Mouse (Mus musculus) cerebellum, postnatal 4 days (tissue): ENCODE measurements around the gene Plekhn1.

Experiments
- DNase-seq, 2 experiments: peaks; one replicate each; pipeline ENCODE4 v3.0.0; 2022; ENCODE audit warnings: low spot score in 2 of 2, mixed read lengths in 1 of 2

Gene Plekhn1

DNA sequence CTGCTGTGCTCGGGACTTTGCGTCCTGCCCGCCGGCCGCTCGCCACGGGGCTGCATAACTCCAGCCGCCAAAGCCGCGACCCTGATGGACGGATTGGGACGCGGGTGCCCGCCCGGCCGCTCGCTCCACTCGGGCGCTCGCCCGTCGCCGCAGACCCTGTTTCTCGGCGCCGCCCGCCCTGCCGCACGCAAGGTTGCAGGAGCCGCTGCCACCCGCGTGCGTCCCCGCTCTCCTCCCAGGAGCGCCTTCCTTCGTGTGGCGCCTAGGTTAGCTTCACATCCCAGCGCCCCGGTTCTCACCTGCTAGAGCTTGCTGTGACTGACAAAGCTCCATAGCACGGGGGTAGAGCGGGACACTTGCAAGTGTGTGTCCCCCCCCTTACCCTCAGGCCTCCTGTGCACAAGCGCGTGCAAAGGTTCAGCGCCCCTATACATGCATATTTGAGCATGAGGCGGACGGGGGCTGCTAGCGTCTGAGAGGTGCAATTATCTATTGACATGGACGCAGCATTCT lies at the start of gene Plekhn1:
Gene Plekhn1, minus strand, starts transcription at position 157 of the 513 bp plus-strand sequence.
- peak; percentile 52 to 82 for DNase-seq

DNA sequence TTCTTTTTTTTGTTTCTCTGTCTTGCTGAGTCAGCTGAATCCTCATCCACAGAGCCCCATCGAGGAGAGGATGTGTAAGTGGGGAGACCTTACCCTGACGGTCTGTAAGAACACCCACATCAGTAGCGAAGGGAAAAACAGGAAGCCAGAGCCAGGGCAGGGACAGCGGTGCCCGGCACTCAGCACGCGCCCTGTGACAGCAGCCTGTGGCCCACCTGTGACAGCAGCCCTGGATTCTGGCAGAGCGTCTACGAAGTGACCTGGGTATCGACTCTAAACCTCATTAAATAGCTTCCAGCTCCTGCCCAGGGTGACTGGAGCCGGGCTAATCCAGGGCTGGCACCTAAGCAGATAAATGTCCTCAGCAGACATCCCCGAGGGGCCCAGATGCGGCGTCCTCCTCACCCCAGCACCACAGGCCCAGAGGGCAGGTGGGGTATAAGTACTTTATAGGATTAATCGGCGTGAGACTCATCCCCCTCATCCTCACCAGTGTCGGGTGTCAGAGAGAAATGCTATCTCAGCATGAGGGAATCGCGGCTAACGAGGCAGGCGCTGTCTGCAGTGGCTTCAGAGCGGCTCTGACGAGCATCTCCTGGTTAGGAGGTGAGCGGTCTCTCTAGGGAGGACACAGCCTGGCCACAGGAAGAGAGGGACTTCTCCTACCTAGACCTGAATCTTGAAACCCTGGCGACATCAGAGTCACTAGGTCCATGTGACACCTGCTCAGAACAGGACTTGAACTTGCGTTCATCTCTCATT lies 20.6 kb upstream of the Plekhn1 start, which contains the start of gene Samd11:
Gene Samd11, minus strand, starts transcription at position 580 of the 762 bp plus-strand sequence.
- DNase-seq: no peak

DNA sequence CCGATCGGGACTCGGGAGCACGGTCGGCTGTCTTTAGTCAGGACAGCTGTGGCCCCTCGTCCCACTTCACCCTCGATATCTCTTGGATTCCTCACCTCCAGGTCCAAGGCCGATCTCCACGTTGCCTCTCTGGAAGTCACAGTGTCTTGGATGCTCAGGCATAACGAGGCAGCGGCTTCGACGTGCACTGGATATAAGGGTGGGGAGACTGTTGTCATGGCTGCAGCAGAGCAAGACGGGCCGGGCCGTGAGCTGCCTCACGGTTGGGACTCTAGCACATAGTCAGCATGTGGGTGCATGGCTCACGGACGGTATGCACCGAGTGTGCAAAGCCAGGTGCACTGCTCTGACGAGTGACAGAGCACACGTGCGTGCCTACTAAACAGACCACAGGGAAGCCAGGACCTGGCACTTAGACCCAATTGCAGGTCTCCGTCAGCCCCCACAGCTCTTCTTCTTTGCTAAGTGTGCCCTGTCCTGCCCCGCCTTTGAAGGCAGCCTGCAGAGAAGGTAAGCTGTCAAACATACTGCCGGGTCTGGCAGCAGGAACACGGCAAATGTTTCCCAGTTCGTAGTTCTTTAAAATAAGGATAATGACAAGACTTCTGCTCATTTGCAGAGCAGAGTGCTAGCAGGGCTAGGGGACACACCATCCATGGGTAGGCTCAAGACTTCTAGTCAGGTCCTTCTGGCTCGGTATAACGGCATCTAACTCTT lies 19.9 kb upstream of the Plekhn1 start:
- no peak for DNase-seq

DNA sequence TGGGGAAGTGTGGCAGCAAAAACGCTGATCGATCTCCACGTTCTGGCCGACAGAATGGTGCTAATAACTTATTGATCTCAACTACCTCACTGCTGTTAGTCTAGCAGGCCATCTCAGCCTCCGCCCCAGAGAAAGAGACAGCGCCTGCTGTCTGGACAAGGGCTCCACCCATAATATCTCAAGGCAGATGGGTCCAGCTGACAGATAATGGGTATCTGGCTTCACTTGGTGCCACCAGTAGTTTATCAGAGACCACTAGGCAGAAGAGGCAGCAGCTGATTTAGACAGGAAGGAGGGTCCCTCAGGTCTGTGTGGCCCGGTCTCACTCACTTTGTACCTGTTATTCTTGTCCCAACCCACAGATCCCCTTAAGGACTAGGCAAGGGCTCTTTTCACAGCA lies 18.4 kb upstream of the Plekhn1 start:
- no peak for DNase-seq

DNA sequence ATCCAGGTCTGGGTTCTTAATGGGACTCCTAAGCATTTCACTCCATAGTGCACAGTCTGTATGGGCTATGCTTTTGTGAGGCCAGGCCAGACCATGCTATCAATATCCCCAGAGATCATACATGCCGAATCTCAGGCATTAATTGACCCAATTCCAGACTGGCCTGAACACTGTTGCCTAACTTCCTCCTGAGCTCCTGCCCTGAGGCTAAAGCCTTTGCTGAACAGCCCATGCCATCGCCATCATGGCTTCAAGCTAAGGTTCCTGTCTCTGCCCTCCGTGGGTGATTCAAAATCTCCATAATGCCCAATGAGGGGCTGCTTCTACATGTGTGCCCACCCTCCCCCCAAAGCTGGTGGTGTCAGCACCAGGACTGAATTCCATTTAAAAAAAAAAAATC lies 18.0 kb upstream of the Plekhn1 start:
- no peak for DNase-seq

DNA sequence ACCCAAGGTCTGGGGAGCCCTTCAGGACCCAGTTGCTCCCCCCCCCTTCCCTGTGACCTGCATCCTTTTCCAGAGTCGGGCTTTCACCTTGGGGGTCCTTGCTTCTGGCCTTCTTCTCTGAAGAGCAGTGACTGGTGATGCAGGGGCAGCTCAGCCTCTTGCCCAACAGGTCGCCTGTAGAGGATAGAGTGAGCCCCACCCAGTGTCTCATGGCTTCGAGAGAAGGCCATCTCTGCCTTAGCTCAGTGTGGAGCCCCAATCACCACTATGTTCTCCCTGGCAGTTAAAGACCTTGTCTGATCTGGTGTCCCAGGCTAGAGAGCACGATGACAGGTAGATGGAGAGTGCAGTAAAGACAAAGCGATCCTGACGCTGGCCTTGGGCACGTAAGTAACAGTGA lies 17.5 kb upstream of the Plekhn1 start:
- DNase-seq: no peak

DNA sequence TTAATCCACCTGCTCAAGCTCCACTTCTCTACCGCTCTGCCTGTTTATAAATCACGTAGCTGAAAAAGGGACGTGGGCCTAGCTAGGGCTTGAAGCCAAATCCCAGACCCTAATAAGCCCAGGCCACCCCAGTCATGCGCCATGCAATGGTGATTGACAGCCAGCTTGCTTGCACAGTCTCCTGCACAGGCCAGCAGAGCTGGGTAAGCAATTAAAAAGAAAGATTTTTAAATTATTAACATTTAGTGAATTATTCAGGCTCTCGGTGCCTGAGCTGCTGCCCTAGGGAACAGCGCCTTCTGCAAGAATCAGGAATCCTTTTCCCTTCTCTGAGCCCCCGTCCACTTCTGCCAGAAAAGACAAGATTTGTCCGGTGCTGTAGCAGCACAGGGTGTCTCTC lies 16.4 kb upstream of the Plekhn1 start:
- no peak for DNase-seq

DNA sequence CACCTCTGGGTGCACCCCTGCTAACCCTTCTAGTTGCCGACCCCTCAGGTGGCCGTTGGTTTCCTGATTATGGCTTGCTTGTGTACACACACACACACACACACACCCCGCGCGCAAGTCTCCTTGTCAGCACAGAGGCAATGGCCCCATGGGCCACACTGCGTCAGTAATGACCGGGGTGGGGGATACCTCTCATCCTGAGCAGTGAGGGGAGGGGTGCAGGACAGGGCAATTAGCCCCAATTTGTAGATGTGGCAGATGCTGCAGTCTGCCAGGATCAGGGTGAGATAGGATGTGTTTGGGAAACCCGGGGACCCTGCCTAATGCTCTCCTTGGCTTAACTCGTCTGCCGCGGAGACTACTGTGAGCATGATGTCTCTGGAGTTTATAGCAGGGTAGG lies 14.9 kb upstream of the Plekhn1 start:
- DNase-seq: no peak

DNA sequence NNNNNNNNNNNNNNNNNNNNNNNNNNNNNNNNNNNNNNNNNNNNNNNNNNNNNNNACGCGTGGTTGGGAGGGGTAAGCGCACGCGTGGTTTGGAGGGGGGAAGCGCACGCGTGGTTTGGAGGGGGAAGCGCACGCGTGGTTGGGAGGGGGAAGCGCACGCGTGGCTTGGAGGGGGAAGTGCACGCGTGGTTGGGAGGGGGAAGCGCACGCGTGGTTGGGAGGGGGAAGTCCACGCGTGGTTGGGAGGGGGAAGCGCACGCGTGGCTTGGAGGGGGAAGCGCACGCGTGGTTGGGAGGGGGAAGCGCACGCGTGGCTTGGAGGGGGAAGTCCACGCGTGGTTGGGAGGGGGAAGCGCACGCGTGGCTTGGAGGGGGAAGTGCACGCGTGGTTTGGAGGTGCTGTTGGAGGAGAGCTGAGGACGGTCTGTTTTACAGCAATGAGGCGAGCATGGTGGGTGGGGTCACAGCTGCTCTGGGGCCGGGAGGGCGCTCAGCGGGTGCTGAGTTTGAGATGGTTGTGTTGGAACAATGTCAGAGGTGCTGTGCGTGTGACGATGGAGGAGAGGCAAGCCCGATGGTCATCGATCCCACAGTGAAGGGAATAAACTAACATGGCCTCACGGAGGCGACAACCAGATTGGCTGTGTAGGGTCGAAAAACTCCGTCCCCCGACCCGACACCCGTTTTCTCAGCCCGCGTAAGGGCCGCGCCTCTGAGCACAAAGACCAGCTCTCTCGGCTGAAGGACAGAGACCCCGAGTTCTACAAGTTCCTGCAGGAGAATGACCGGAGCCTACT lies 2.2 kb upstream of the Plekhn1 start:
- DNase-seq: no peak

DNA sequence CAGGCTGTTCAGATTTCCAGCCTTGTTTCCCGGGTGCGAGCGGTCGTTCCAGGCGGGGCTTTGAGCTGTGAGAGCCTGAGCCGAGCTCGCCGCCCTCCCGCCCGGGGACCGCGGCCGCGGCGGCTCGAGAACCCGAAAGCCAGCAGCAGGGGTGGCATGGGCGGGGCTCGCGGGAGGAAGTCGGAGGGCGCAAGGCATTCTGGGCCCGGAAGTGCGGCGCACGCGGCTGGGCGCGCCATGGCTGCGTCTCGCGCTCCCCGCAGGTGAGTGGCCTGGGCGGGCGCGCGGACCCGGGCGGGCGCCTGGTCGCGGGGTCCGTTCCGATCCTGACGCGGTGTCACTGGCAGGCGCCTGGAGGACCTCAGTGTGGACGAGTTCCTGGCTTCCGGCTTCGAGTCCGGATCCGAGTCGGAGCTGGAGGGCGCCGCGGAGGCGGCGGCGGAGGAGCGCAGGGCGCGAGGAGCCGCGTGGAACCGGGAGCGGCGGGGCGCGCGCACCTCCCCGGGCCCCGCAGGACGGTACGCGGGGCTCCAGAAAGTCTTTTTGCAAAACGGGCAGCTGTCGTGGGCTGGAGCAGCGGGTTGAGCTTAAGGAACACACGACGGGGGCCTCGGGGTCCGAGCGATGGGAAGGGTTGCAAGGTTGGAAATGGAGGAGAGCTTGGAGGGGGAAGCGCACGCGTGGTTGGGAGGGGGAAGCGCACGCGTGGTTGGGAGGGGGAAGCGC lies 1.3 kb upstream of the Plekhn1 start, which contains the start of gene Noc2l:
Gene Noc2l, plus strand, starts transcription at position 203 of the 726 bp plus-strand sequence.
- DNase-seq: peak; percentile 80 to 89

DNA sequence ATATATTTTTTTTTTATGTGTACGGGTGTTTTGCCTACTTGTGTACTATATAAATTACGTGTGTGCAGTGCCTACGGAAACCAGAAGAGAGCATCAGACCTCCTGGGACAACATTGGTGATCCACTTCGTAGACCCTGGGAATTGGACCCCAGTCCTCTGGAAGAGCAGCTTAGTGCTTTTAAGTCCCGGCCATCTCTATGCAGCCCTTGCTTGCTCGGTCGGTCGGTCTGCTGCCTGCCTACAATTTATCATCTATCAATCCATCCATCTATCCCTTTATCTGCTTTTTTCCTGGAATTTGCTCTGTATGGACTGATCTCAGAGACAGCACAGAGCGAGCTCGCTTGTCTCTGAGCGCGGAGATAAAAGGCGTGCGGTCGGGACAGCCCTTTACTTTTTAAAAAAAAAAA lies 708 bp upstream of the Plekhn1 start:
- DNase-seq: no peak

DNA sequence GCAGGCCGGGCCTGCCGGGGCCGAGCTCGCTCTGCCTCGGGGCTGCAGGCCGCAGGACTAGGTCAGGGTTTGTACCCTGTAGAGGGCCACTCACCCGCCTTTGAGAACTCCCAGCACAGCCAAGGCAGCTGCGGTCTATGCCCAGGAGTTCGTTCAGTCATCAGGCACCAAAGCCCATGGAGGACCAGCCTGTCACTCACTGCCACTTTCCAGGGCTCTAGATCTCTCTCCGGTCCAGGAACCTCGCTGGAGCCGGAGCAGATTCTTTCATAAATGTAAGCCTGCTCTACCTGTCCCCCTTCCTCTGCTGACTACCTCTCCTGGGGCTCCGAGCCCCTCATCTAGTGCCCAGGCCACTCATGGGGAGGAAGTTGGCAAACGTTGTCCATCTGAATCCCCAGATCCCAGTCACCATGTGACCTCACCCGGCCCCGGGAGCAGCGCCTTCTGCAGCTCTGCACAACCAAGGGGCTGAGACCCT lies 596 bp downstream of the Plekhn1 start:
- DNase-seq: no peak

DNA sequence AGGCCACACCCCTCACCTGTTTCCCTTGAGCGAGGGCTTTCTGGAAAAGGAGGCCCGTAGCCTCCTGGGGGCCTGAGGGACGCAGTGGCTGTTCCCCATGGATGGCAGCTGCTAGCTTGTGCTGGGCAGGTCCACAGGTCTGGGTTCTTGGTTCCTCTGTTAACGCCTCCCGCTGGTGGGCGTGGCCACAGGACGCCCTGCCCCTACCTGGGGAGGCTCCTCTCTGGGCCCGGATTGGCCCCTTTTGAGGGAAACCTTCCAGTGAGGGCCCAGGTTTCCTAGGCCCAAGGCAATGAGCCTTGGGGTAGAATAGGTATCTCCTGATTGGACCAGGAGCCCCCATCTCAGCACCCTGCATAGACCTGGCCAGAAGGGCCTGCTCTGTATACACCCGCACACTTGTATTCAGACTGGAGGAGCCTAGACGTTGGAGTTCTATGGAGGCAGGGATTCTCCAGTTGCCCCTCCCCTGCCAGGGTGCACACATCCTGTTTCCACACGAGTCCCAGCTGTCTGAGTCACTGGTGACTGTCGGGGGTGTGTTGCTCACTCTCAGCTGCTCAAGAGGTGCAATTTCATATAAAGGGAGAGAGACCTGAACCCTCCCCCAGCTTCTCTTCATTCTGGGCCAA lies 6.1 kb downstream of the Plekhn1 start:
- DNase-seq: no peak

DNA sequence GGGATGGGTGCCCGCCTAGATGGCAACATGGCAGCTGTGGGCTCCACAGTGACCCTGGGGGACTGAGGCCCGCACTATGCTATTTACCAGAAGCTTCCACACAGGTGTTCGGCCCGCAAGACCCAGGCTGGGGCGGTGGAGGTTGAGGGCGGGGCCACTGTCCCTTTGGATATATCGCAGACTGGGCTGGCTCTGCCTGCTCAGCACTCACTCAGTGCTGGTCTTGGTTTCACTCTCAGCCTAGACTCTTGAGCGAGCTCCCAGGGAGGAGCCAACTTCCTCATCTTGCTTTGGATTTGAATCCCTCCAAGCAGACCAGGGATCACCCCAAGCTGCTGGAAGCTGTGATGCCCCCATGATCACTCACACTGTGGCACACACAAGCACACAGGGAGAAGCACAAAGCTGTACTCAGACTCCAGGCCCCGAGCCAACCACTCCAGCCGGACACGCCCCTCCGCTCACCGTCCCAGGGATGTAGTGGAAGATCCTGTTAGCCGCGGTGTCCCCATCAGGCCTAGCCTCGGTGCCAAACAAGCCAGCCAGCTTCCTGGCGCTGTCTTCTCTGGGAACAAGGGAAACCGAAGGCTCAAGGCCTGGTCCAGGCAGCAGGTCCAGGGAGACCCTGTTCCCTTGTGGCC lies 6.8 kb downstream of the Plekhn1 start:
- no peak for DNase-seq

DNA sequence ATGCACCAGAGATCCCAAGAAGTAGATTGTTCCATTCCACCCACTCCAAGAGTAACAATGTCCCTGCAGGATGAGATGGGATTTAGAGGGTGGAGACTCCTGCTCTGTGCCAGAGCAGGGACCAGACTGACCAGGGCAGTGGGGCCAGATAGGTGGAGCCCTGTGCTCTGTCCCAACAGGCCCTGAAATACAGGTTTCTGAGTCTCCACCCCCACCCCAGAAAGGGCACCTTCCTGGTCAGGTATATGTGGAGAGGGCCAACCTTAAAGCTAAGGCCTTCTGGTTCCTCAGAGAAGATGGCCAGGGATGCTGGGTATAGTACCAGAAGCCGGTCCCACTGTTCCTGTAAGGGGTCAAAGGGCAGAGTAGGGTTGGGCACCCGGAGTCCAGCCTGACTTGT lies 10.4 kb downstream of the Plekhn1 start:
- no peak for DNase-seq

DNA sequence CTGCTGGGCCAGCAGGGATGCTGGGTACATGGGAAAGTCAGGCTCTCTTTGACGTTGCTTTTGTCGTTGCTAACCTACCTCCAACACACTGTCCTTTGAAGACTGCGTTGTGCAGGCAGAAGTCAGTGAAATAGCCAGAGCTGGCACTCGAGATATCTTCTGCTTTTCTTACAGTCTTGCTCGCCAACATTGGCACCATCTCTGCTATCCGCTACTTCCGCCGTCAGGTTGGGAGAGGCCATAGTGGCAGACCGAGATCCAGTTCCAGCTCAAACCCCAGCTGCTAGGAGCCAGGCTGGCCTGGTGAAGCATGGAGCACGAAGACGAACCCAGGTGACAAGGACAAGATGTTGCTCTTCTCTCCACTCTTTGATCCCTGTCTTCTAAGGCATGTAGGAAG lies 14.7 kb downstream of the Plekhn1 start:
- no peak for DNase-seq

DNA sequence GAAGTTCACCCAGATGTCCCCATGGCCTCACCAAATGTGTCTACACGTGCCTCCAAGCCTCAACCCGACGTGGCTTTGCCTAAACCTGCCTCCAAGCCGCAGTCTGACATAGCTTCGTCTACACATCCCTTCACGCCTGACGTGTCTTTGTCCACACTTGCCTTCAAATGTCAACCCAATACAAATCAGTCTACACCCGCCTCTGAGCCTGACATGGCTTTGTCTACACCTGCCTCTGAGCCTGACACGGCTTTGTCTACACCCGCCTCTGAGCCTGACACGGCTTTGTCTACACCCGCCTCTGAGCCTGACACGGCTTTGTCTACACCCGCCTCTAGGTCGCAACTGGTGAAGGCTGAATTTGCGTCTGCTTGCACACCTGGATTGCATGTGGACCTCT lies 16.8 kb downstream of the Plekhn1 start:
- no peak for DNase-seq

DNA sequence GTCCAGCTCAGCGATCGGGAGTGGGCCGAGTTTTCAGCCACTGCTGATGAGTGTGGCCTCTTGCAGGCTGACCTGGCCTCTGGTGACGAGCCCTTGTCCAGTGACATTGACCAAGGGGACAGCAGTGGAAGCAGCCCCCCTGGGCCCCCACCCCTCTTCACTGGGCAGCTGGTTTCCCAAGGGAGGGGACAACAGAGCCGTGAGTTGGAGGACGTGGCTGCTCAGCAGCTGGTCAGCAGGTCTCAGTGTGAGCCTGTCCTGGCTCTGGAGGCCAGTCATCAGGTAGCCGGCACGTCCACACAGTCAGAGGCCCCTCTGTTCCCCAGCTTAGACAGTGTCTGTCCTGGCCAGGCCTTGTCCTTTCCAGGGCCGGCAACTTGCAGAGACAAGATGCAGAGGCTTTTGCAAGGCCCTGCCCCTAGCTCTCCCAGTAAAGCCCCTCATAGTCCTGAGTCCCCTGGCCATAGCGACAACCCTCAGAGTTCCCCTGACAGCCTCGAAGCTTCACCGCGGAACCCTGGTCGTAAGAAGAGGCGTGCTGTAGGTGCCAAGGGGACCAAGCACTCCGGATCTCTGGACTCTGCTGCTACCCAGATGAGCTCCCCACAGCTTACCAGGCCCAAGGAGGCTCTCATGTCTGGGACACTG lies 17.5 kb downstream of the Plekhn1 start:
- DNase-seq: no peak

DNA sequence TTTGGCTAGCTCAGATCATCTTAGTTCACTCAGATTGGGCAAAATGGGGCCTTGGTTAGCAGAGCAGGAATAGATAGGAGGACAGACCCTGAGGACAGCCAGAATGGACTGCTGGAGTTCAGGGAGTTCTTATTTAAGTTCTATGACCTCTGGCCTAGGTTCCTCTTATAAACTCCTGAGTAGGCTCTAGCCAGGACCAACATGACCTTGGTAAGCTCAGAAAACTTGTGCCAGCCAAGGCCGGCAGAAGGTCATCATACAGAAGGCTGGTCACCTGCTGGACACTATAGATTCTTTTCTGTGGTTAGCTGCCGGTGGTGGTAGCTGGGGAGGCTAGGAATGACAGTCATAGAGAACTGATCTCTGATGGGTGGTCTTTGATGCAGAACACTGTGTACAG lies 18.5 kb downstream of the Plekhn1 start:
- DNase-seq: no peak

DNA sequence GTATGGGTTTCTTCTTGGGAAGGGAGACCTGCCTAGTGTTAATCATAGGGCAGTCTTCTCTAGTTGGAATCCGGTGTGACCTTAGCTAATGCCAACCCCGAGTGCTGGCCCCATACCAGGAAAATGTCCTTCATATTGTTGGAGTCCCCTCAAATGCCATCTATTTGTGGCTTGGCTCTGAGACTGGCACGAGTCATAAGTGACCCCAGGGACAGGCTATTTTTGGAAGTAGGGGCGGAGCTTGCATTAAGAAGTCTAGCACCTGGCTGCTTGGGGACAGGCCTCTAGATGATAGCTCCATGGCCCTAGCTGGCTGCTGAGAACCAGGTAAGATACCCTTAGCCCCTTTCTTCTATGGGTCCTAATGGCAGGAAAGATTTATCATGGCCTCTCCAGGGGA lies 19.0 kb downstream of the Plekhn1 start, which contains the start of gene Perm1:
Gene Perm1, plus strand, starts transcription at position 220 of the 400 bp plus-strand sequence.
- DNase-seq: no peak
